Mouse (Mus musculus): ENCODE measurements around the gene Sorbs2. TPM values are rescaled to one million over a fixed set of nuclear protein-coding genes. Genes with fewer than 3 reads are reported as not detected.

The Sorbs2 gene
- polyA plus RNA-seq, 1 experiment = 4.7 TPM

- no peak overlapping the region for H3K4me3 ChIP-seq (ENCODE audit: insufficient read depth, low read depth, low read length)
- no peaks in the 10 kb centered on the region for H3K4me1 ChIP-seq (ENCODE audit: control insufficient read depth, insufficient read depth, insufficient read length, low read length)
- no peak overlapping the region for H3K27ac ChIP-seq (replicated peaks; ENCODE audit: low read depth, low read length)
Measured at GRCm38 (mm10) chr8:45661605-45662004, 154.0 kb downstream of the Sorbs2 start.

- no peak overlapping the region for H3K4me3 ChIP-seq (ENCODE audit: insufficient read depth, low read depth, low read length)
- no peaks in the 10 kb centered on the region for H3K4me1 ChIP-seq (ENCODE audit: control insufficient read depth, insufficient read depth, insufficient read length, low read length)
- no peak overlapping the region for H3K27ac ChIP-seq (replicated peaks; ENCODE audit: low read depth, low read length)
Measured at GRCm38 (mm10) chr8:45666221-45666620, 158.6 kb downstream of the Sorbs2 start.

- no peak overlapping the region for H3K27ac ChIP-seq (replicated peaks; ENCODE audit: low read depth, low read length)
- H3K4me3 ChIP-seq (ENCODE audit: insufficient read depth, low read depth, low read length) = no peak overlapping the region
- H3K4me1 ChIP-seq (ENCODE audit: control insufficient read depth, insufficient read depth, insufficient read length, low read length) = no peaks in the 10 kb centered on the region
Measured at GRCm38 (mm10) chr8:45673149-45673548, 165.6 kb downstream of the Sorbs2 start.

- Histone ChIP-seq H3K27ac (replicated peaks; ENCODE audit: low read depth, low read length) (no peak overlapping the region), H3K4me3 (ENCODE audit: insufficient read depth, low read depth, low read length) (no peak overlapping the region), H3K4me1 (ENCODE audit: control insufficient read depth, insufficient read depth, insufficient read length, low read length) (no peaks in the 10 kb centered on the region)
Measured at GRCm38 (mm10) chr8:45675821-45676279, 168.3 kb downstream of the Sorbs2 start.

GRCm38 (mm10) chr8:45677114-45677853 is 169.7 kb downstream of the Sorbs2 start:
- 0 out of 2 replicates have a peak, but pooled peaks cover 2% of the 10 kb centered on the region for H3K4me1 ChIP-seq (ENCODE audit: control insufficient read depth, insufficient read depth, insufficient read length, low read length)
- H3K27ac ChIP-seq (replicated peaks; ENCODE audit: low read depth, low read length) = no peak overlapping the region
- H3K4me3 ChIP-seq (ENCODE audit: insufficient read depth, low read depth, low read length) = no peak overlapping the region

- H3K27ac ChIP-seq (replicated peaks; ENCODE audit: low read depth, low read length) = no peak overlapping the region
- H3K4me1 ChIP-seq (ENCODE audit: control insufficient read depth, insufficient read depth, insufficient read length, low read length) = 0 out of 2 replicates have a peak, but pooled peaks cover 2% of the 10 kb centered on the region
- no peak overlapping the region for H3K4me3 ChIP-seq (ENCODE audit: insufficient read depth, low read depth, low read length)
Measured at GRCm38 (mm10) chr8:45677854-45678241, 170.3 kb downstream of the Sorbs2 start.

GRCm38 (mm10) chr8:45681171-45681570 is 173.6 kb downstream of the Sorbs2 start:
- Histone ChIP-seq H3K4me3 (ENCODE audit: insufficient read depth, low read depth, low read length) (no peak overlapping the region), H3K4me1 (ENCODE audit: control insufficient read depth, insufficient read depth, insufficient read length, low read length) (0 out of 2 replicates have a peak, but pooled peaks cover 2% of the 10 kb centered on the region), H3K27ac (replicated peaks; ENCODE audit: low read depth, low read length) (no peak overlapping the region)

- Histone ChIP-seq H3K4me1 (ENCODE audit: control insufficient read depth, insufficient read depth, insufficient read length, low read length) (0 out of 2 replicates have a peak, but pooled peaks cover 2% of the 10 kb centered on the region), H3K4me3 (ENCODE audit: insufficient read depth, low read depth, low read length) (no peak overlapping the region), H3K27ac (replicated peaks; ENCODE audit: low read depth, low read length) (no peak overlapping the region)
Measured at GRCm38 (mm10) chr8:45682845-45683383, 175.3 kb downstream of the Sorbs2 start.

GRCm38 (mm10) chr8:45687942-45688695 is 180.5 kb downstream of the Sorbs2 start:
- Histone ChIP-seq H3K4me3 (ENCODE audit: insufficient read depth, low read depth, low read length) (no peak overlapping the region), H3K27ac (replicated peaks; ENCODE audit: low read depth, low read length) (no peak overlapping the region), H3K4me1 (ENCODE audit: control insufficient read depth, insufficient read depth, insufficient read length, low read length) (no peaks in the 10 kb centered on the region)

GRCm38 (mm10) chr8:45689611-45690207 is 182.1 kb downstream of the Sorbs2 start:
- Histone ChIP-seq H3K27ac (replicated peaks; ENCODE audit: low read depth, low read length) (no peak overlapping the region), H3K4me3 (ENCODE audit: insufficient read depth, low read depth, low read length) (no peak overlapping the region), H3K4me1 (ENCODE audit: control insufficient read depth, insufficient read depth, insufficient read length, low read length) (peaks cover under 1% of the 10 kb centered on the region; the same call in 1 of the 2 replicates)

GRCm38 (mm10) chr8:45700100-45700499 is 192.5 kb downstream of the Sorbs2 start:
- H3K4me1 ChIP-seq (ENCODE audit: control insufficient read depth, insufficient read depth, insufficient read length, low read length) = no peaks in the 10 kb centered on the region
- H3K27ac ChIP-seq (replicated peaks; ENCODE audit: low read depth, low read length) = no peak overlapping the region
- H3K4me3 ChIP-seq (ENCODE audit: insufficient read depth, low read depth, low read length) = no peak overlapping the region

- Histone ChIP-seq H3K4me1 (ENCODE audit: control insufficient read depth, insufficient read depth, insufficient read length, low read length) (no peaks in the 10 kb centered on the region), H3K27ac (replicated peaks; ENCODE audit: low read depth, low read length) (no peak overlapping the region), H3K4me3 (ENCODE audit: insufficient read depth, low read depth, low read length) (no peak overlapping the region)
Measured at GRCm38 (mm10) chr8:45703700-45704101, 196.1 kb downstream of the Sorbs2 start.

- Histone ChIP-seq H3K4me1 (ENCODE audit: control insufficient read depth, insufficient read depth, insufficient read length, low read length) (no peaks in the 10 kb centered on the region), H3K27ac (replicated peaks; ENCODE audit: low read depth, low read length) (no peak overlapping the region), H3K4me3 (ENCODE audit: insufficient read depth, low read depth, low read length) (no peak overlapping the region)
Measured at GRCm38 (mm10) chr8:45709098-45709497, 201.5 kb downstream of the Sorbs2 start.

- H3K4me1 ChIP-seq (ENCODE audit: control insufficient read depth, insufficient read depth, insufficient read length, low read length) = no peaks in the 10 kb centered on the region
- H3K27ac ChIP-seq (replicated peaks; ENCODE audit: low read depth, low read length) = no peak overlapping the region
- no peak overlapping the region for H3K4me3 ChIP-seq (ENCODE audit: insufficient read depth, low read depth, low read length)
Measured at GRCm38 (mm10) chr8:45709734-45710133, 202.1 kb downstream of the Sorbs2 start.

- Histone ChIP-seq H3K4me1 (ENCODE audit: control insufficient read depth, insufficient read depth, insufficient read length, low read length) (no peaks in the 10 kb centered on the region), H3K4me3 (ENCODE audit: insufficient read depth, low read depth, low read length) (no peak overlapping the region), H3K27ac (replicated peaks; ENCODE audit: low read depth, low read length) (no peak overlapping the region)
Measured at GRCm38 (mm10) chr8:45712610-45713009, 205.0 kb downstream of the Sorbs2 start.

All from brown adipose tissue, adult 24 weeks (tissue).